Mouse (Mus musculus): ENCODE data around the gene Setd3. TPM values are rescaled to one million over a fixed set of nuclear protein-coding genes. Genes with fewer than 3 reads are reported as not detected.
"Not testable (repeated sequence)": the region's sequence is repeated elsewhere in the genome, so short reads cannot be mapped to it uniquely, and the experiment has no call there.

Setd3 gene
- polyA plus RNA-seq, 1 experiment from 2014 or later = 90.8 TPM

GRCm38 (mm10) chr12:108108591-108108990 lies 70.5 kb downstream of the Setd3 start:
- H3K4me2 ChIP-seq (ENCODE audit: low read depth, low read length); H3K4me1 ChIP-seq (ENCODE audit: control insufficient read depth, insufficient read depth, low read length); H3K36me3 ChIP-seq (ENCODE audit: control insufficient read depth, insufficient read depth, low read length); H3K4me3 ChIP-seq (ENCODE audit: low read length); H3K9ac ChIP-seq (ENCODE audit: low read depth, low read length); H3K9me3 ChIP-seq (ENCODE audit: control insufficient read depth, low read length); H3K27ac ChIP-seq (ENCODE audit: low read length); H3K27me3 ChIP-seq (replicated peaks; ENCODE audit: control insufficient read depth, insufficient read depth, low read length); ATAC-seq: not testable (repeated sequence)
- WGBS = 75% methylated on average over 7 of the region's 7 CpGs

GRCm38 (mm10) chr12:108103292-108103691 lies 75.8 kb downstream of the Setd3 start:
- Histone ChIP-seq H3K36me3 (ENCODE audit: control insufficient read depth, insufficient read depth, low read length) (peaks cover 5% of the 10 kb centered on the region; the same call in 1 of the 2 replicates), H3K4me2 (ENCODE audit: low read depth, low read length) (no peak overlapping the region), H3K9ac (ENCODE audit: low read depth, low read length) (no peak overlapping the region), H3K4me1 (ENCODE audit: control insufficient read depth, insufficient read depth, low read length) (peaks cover 12% of the 10 kb centered on the region), H3K4me3 (ENCODE audit: low read length) (no peak overlapping the region), H3K27me3 (replicated peaks; ENCODE audit: control insufficient read depth, insufficient read depth, low read length) (no peaks in the 10 kb centered on the region), H3K9me3 (ENCODE audit: control insufficient read depth, low read length) (no peaks in the 10 kb centered on the region), H3K27ac (ENCODE audit: low read length) (peak overlapping the region; percentile 60)
- WGBS = 69% methylated on average over 6 of the region's 6 CpGs
- ATAC-seq = no peak

DNA sequence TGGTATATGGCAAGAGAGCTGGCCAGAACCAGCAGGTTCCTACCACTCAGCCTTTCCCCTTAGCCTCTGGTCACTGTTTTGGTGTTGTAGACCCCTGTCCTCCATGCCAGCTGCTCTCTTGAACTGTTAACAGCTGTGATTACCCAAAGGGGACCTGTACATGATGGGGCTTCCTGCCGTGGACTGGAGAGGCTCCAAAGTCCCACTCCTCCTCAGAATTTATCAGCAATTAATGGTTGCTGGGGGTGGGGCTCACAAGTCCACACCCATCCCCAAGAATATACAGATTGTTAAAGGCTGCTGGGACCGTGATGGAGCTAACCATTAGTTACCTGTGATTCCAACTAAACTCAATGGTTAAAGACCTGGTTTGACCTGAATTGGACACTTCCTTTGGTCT lies 77.0 kb downstream of the Setd3 start:
- H3K27me3 ChIP-seq (replicated peaks; ENCODE audit: control insufficient read depth, insufficient read depth, low read length) = no peaks in the 10 kb centered on the region
- peaks cover 5% of the 10 kb centered on the region; the same call in 1 of the 2 replicates for H3K36me3 ChIP-seq (ENCODE audit: control insufficient read depth, insufficient read depth, low read length)
- ATAC-seq = peak; percentile 86
- H3K9ac ChIP-seq (ENCODE audit: low read depth, low read length) = no peak overlapping the region
- no peaks in the 10 kb centered on the region for H3K9me3 ChIP-seq (ENCODE audit: control insufficient read depth, low read length)
- 48% methylated on average over 2 of the region's 2 CpGs for whole genome bisulfite sequencing
- H3K4me1 ChIP-seq (ENCODE audit: control insufficient read depth, insufficient read depth, low read length) = peaks cover 12% of the 10 kb centered on the region
- no peak overlapping the region for H3K27ac ChIP-seq (ENCODE audit: low read length)
- no peak overlapping the region for H3K4me3 ChIP-seq (ENCODE audit: low read length)
- no peak overlapping the region for H3K4me2 ChIP-seq (ENCODE audit: low read depth, low read length)

DNA sequence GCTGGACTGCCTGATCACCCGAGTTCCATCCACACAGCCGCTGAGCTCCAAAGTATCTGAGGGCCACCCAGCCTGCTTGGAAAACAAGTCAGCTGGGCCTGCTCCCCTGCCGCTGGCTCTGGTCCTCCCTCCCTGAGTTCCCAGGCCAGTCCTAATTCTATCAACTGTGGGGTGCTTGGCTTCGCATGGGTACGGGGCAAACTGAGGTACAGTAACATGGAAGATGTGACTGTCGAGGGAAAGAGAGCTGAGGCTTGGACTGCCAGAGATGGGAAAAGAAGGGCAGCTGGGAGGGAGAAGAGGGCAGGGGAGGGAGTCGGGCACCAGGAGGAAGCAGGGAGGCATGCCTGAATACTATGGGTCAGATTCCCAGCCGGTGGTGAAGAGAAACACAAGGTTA lies 78.9 kb downstream of the Setd3 start:
- Histone ChIP-seq H3K27ac (ENCODE audit: low read length) (no peak overlapping the region), H3K4me3 (ENCODE audit: low read length) (no peak overlapping the region), H3K4me2 (ENCODE audit: low read depth, low read length) (no peak overlapping the region), H3K27me3 (replicated peaks; ENCODE audit: control insufficient read depth, insufficient read depth, low read length) (no peaks in the 10 kb centered on the region), H3K9ac (ENCODE audit: low read depth, low read length) (no peak overlapping the region), H3K4me1 (ENCODE audit: control insufficient read depth, insufficient read depth, low read length) (peaks cover 12% of the 10 kb centered on the region), H3K9me3 (ENCODE audit: control insufficient read depth, low read length) (no peaks in the 10 kb centered on the region), H3K36me3 (ENCODE audit: control insufficient read depth, insufficient read depth, low read length) (no peaks in the 10 kb centered on the region)
- 78% methylated on average over 8 of the region's 8 CpGs for WGBS
- no peak for ATAC-seq

- Histone ChIP-seq H3K9ac (ENCODE audit: low read depth, low read length) (no peak overlapping the region), H3K4me1 (ENCODE audit: control insufficient read depth, insufficient read depth, low read length) (peaks cover 11% of the 10 kb centered on the region), H3K9me3 (ENCODE audit: control insufficient read depth, low read length) (no peaks in the 10 kb centered on the region), H3K4me2 (ENCODE audit: low read depth, low read length) (no peak overlapping the region), H3K4me3 (ENCODE audit: low read length) (no peak overlapping the region), H3K27ac (ENCODE audit: low read length) (no peak overlapping the region), H3K27me3 (replicated peaks; ENCODE audit: control insufficient read depth, insufficient read depth, low read length) (no peaks in the 10 kb centered on the region), H3K36me3 (ENCODE audit: control insufficient read depth, insufficient read depth, low read length) (no peaks in the 10 kb centered on the region)
- ATAC-seq = 0 out of 2 replicates have a peak, but pooled peaks have one; percentile 17
- 61% methylated on average over 18 of the region's 18 CpGs for WGBS
Observed at GRCm38 (mm10) chr12:108098201-108098980, 80.7 kb downstream of the Setd3 start.

GRCm38 (mm10) chr12:108097643-108098042 lies 81.5 kb downstream of the Setd3 start:
- Histone ChIP-seq H3K36me3 (ENCODE audit: control insufficient read depth, insufficient read depth, low read length) (no peaks in the 10 kb centered on the region), H3K9ac (ENCODE audit: low read depth, low read length) (no peak overlapping the region), H3K4me1 (ENCODE audit: control insufficient read depth, insufficient read depth, low read length) (peaks cover 7% of the 10 kb centered on the region; the same call in 1 of the 2 replicates), H3K4me3 (ENCODE audit: low read length) (no peak overlapping the region), H3K4me2 (ENCODE audit: low read depth, low read length) (no peak overlapping the region), H3K27me3 (replicated peaks; ENCODE audit: control insufficient read depth, insufficient read depth, low read length) (no peaks in the 10 kb centered on the region), H3K9me3 (ENCODE audit: control insufficient read depth, low read length) (no peaks in the 10 kb centered on the region), H3K27ac (ENCODE audit: low read length) (no peak overlapping the region)
- WGBS = 90% methylated on average over 8 of the region's 8 CpGs
- ATAC-seq = no peak

- Histone ChIP-seq H3K9me3 (ENCODE audit: control insufficient read depth, low read length) (no peaks in the 10 kb centered on the region), H3K36me3 (ENCODE audit: control insufficient read depth, insufficient read depth, low read length) (no peaks in the 10 kb centered on the region), H3K27me3 (replicated peaks; ENCODE audit: control insufficient read depth, insufficient read depth, low read length) (no peaks in the 10 kb centered on the region), H3K4me2 (ENCODE audit: low read depth, low read length) (no peak overlapping the region), H3K4me3 (ENCODE audit: low read length) (no peak overlapping the region), H3K4me1 (ENCODE audit: control insufficient read depth, insufficient read depth, low read length) (no peaks in the 10 kb centered on the region), H3K27ac (ENCODE audit: low read length) (no peak overlapping the region), H3K9ac (ENCODE audit: low read depth, low read length) (no peak overlapping the region)
- ATAC-seq = 0 out of 2 replicates have a peak, but pooled peaks have one; percentile 21
- 68% methylated on average over 9 of the region's 9 CpGs for WGBS
Observed at GRCm38 (mm10) chr12:108088253-108088652, 90.9 kb downstream of the Setd3 start.

- H3K4me3 ChIP-seq (ENCODE audit: low read length) = no peak overlapping the region
- H3K9me3 ChIP-seq (ENCODE audit: control insufficient read depth, low read length) = no peaks in the 10 kb centered on the region
- H3K9ac ChIP-seq (ENCODE audit: low read depth, low read length) = no peak overlapping the region
- no peaks in the 10 kb centered on the region for H3K4me1 ChIP-seq (ENCODE audit: control insufficient read depth, insufficient read depth, low read length)
- 70% methylated on average over 2 of the region's 2 CpGs for WGBS
- ATAC-seq = 0 out of 2 replicates have a peak, but pooled peaks have one; percentile 33
- no peak overlapping the region for H3K27ac ChIP-seq (ENCODE audit: low read length)
- H3K36me3 ChIP-seq (ENCODE audit: control insufficient read depth, insufficient read depth, low read length) = no peaks in the 10 kb centered on the region
- H3K27me3 ChIP-seq (replicated peaks; ENCODE audit: control insufficient read depth, insufficient read depth, low read length) = no peaks in the 10 kb centered on the region
- H3K4me2 ChIP-seq (ENCODE audit: low read depth, low read length) = no peak overlapping the region
Observed at GRCm38 (mm10) chr12:108087489-108087888, 91.6 kb downstream of the Setd3 start.

GRCm38 (mm10) chr12:108078122-108078752 lies 100.9 kb downstream of the Setd3 start:
- 73% methylated on average over 10 of the region's 10 CpGs for WGBS
- Histone ChIP-seq H3K4me3 (ENCODE audit: low read length) (no peak overlapping the region), H3K4me1 (ENCODE audit: control insufficient read depth, insufficient read depth, low read length) (no peaks in the 10 kb centered on the region), H3K9ac (ENCODE audit: low read depth, low read length) (no peak overlapping the region), H3K27ac (ENCODE audit: low read length) (no peak overlapping the region), H3K9me3 (ENCODE audit: control insufficient read depth, low read length) (no peaks in the 10 kb centered on the region), H3K36me3 (ENCODE audit: control insufficient read depth, insufficient read depth, low read length) (no peaks in the 10 kb centered on the region), H3K4me2 (ENCODE audit: low read depth, low read length) (no peak overlapping the region), H3K27me3 (replicated peaks; ENCODE audit: control insufficient read depth, insufficient read depth, low read length) (no peaks in the 10 kb centered on the region)
- ATAC-seq = peak; percentile 60; the same call in 1 of the 2 replicates
